Mouse (Mus musculus): ENCODE measurements around the gene Mvb12a.

DNA sequence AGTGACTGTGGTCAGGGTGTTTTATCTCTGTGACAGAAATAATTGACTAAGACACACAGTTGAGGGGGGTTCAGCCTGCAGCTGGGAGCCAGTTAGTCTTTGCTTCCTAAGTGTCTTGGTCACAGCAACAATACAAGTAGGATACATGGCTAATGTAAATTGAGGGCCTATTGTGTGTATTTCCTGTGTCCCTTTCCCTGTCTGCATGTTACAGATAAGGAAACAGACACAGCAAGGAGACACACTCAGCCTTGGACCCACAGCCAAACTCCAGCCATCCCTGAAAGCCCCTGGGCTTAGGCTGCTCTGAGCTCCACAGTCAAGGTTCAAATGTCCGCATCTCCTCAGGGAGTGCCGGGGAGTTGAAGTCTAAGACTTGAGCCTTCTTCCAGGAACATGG lies 11.9 kb downstream of the Mvb12a start:
- TF ChIP-seq E2F4 (IDR thresholded peaks at IDR 0.05; ENCODE audit: insufficient read depth), result no peak
- TF ChIP-seq POLR2A (IDR thresholded peaks at IDR 0.05; ENCODE audit: insufficient read length, low read depth), result no peak
- no peak for TF ChIP-seq MYOD1 (IDR thresholded peaks at IDR 0.05; ENCODE audit: control insufficient read depth in 1 of 3, insufficient read length in 2 of 3, low read depth in 2 of 3)
- no peak for TF ChIP-seq USF1 (IDR thresholded peaks at IDR 0.05; ENCODE audit: low read depth)
